Mouse (Mus musculus): ENCODE data around the gene Prr13.

Gene Prr13

DNA sequence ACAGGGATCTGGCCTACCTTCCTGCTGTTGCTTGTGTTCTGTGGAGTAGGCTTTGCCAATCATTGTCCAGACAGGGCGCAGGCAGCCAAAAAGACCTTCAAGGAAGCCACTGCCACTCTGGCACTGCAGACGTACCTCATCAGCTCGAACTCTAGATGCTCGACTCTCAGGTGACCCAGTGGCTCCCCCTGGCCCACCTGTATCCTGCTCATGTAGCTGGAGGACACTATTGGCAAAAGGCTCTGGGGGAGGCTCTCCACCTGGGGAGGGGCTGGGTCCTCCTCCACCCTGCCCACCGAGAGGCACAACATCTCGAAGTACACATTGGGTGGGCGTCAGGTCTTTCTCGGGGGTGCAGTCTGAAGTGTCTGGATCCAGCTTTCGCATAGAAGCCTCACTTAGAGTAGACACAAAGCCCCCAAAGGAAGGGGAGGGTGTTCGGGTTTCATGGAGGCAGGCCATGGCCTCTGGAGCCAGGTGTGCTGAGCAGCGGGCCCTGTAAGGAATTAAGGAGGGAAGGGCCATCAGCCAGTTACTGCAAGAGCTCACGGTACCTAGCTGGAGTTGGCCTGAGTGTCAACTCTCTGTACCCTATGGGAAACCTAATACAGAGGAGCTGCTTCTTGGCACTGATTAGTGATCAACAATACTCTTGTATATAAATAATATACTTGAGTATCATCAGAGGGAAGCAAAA lies 46.4 kb downstream of the Prr13 start:
- peak in 1 of 2 experiments; percentile 0 for DNase-seq (ENCODE audit: low spot score in 2 of 2)

DNA sequence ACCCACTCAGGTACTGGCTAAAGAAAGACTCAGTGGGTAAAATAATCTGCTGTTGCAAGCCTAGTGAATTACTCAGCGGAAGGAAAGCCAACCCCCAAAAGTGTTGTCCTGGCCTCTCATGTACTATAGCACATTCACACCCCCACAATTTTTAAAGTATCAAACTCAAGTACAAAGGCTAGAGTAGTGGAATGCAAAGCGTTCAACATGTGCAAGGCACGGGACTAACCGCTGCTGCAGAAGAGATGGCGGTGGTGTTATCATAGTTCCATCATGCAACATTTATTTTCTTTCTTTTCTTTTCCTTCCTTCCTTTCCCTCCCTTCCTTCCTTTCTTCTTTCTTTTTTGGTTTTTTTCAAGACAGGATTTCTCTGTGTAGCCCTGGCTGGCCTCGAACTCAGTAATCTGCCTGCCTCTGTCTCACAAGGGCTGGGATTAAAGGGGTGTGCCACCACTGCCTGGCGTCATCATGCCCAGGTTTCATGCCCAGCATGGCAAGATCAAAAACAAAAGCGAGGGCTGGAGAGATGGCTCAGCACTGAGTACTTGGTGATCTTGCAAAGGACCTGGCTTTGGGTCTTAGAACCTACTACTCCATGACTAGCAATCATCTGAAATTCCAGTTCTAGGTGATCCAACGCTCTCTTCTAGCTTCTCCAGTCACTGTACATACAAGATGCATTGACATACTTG lies 47.1 kb downstream of the Prr13 start:
- DNase-seq (ENCODE audit: low spot score in 2 of 2): peak in 1 of 2 experiments; percentile 4

DNA sequence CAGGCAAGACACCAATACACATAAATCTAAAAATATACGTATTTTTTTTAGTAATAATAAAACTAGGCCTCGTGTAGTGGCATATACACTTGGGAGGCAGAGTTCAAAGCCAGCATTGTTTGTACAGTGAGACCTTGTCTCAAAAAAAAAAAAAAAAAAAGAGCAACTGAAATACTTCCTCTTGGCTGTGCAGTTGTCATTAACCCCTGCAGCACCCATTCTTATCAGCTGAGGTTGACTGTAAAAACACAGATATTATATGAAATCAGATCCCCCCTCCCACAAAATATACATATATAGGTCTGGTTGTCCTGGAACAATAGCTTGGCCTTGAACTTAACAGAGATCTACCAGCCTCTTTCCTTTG lies 47.6 kb downstream of the Prr13 start:
- no peak for DNase-seq (ENCODE audit: low spot score in 2 of 2)

DNA sequence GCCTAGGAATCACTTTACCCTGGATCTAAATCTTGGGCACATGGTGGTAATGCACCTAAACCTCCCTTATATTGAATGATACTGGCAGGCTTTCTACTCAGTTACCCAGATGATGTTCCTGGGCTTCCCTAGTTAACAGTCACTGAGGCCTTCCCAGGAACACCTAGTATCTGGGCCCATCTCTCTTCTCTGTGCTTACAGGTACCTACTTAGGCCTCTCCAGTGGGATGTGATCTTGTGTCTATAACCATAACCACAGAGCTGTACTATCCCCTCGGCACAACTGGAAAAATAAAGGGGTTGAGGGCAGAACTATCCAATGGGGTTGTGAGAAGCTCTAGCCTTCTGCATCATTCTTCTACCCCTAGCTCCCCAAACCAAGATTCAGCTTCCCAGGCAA lies 48.0 kb downstream of the Prr13 start:
- DNase-seq (ENCODE audit: low spot score in 2 of 2): peak in 1 of 2 experiments; percentile 0

DNA sequence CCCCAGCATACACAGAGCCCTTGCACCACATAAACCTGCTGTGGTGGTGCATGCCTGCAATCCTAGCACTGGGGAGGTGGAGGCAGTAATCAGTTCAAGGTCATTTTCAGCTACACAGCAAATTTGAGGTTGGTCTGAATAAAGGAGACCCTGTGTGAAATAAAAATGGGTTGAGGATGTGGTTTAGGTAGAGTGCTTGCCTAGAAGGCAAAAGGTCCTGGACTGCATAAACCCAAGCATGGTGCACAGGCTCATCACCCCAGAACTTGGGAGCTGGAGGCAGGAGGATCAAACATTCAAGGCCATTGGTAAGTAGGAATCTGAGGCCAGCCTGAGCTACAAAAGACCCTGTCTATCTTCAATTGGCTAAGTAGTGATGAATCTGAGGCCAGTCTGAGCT lies 48.7 kb downstream of the Prr13 start:
- peak in 1 of 2 experiments; percentile 0 for DNase-seq (ENCODE audit: low spot score in 2 of 2)

DNA sequence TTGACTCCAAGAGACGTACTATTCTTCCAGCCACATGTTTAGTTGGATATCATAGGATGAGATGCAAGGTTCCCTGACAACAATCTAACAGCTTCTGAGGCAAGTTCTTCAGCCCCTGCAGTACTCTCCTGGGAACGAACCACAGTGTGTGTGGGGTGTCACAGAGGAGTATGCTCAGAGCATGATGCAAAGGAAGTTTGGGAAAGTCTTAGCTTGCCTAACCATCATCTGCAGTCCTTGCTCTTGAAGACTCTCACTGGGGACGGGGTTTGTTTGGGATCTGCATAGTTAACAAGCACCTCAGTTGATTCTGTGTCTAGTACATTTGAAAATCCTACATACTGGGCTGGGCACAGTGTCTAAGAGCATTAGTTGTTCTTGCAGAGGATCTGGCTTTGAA lies 49.5 kb downstream of the Prr13 start:
- DNase-seq (ENCODE audit: low spot score in 2 of 2): peak in 1 of 2 experiments; percentile 1

DNA sequence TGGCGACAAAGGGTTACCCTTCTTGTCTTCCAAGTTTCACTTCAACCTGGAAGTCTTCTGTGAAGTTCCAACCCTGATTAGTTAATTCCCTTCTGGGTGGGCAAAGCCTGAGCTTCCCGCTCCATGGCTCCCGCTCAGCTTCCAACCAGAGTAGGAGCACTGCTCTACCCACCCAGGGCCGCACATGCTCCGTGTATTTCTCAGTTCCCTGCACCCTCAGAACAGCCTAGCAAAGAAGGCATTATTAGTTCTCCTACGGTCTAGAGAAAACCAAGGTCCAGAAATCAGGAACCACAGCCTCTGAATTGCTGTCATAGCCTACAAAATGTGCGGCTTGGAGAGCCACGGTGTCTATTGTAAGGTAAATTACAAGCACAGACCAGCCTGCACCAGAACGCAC lies 51.3 kb downstream of the Prr13 start:
- DNase-seq (ENCODE audit: low spot score in 2 of 2): no peak

DNA sequence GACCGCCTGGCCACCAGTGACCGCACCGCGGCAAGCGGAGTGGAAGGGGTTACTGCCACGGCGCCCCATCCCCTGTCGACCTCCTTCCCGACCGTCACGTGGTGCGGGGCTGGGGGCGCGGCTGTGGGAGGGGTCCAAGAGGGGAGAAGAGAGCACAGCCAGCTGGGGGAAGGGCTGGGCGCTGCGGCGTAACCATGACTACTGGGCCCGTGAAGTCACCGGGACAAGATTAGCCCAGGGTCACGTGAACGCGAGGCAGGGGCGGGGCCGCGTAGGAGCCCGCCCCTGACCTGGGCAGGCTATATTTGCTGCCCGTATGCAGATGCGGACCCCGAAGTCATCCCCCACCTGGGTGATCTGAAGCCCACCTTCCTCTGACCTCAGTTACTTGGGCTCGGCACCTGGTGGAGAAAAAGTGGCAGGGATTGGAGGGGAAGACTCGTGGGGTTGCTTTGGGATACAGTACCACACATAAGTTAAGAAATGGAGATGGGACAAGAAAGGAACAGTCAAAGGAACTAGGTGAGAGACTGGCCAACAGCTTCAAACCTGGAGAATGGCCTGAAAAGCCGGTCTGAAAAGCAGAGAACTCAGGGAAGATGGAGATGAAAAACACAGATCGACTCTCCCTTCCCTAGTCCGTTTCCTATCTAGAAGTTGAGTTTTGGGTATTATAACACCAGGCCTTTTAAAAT lies 51.9 kb downstream of the Prr13 start:
- DNase-seq (ENCODE audit: low spot score in 2 of 2): peak; percentile 82 to 87

DNA sequence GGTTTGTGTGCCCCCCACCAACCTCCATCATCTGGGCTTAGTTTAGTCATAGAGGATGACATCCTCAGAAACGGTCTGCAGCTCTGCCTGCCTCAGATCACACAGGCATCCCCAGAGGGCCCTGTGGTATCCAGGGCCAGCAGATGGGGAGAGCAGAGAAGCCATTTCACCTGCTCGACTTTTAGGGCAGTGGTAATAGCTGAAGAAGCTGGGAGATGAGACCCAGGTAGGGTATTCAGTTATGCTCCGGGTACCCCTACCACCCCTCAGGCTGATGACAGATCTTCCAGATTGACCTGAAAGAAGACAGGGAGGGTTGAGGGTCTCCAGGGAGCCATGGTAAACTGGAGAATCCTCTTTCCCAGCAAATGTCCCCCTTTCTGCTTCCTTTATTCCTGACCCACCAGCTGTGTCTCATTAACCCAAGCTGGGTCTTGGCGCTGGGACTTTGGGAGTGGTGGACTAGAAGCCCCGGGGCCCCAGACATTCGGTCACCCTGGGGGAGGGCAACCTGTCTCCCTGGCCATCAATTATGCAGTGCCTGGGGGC lies 52.5 kb downstream of the Prr13 start:
- no peak for DNase-seq (ENCODE audit: low spot score in 2 of 2)

DNA sequence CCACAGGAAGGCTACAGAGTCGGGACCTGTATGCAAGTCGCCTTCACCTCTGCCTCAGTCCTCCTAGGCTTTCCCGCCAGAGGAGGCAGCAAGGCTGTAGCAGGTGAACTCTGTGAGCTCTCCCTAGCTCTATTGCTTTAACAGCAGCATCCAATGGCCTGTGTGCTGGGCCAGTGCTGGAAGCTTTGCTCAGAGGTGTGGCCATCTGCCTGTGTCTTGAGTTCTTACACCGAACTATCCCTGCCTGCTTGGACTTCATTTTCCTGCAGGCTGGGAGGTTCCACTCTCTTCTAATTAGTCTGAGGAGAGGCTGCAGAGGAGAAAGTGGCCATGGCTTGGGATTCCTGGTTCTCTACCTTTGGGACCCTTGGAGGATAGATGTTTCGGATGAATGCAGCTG lies 53.2 kb downstream of the Prr13 start:
- no peak for DNase-seq (ENCODE audit: low spot score in 2 of 2)

Measured in right cerebral cortex, postnatal 36 days (tissue).